Mouse (Mus musculus) neutrophil, adult 83 days (primary cell): ENCODE results near the gene Ppp1r1a. TPM values are rescaled to one million over a fixed set of nuclear protein-coding genes. Genes with fewer than 3 reads are reported as not detected.

Experiments
- total RNA-seq, 2 experiments: library from RNA; stranded (reverse); gene quantifications; one replicate each; pipeline ENCODE4 v1.2.4; 2023

The Ppp1r1a gene
- total RNA-seq: not detected

DNA sequence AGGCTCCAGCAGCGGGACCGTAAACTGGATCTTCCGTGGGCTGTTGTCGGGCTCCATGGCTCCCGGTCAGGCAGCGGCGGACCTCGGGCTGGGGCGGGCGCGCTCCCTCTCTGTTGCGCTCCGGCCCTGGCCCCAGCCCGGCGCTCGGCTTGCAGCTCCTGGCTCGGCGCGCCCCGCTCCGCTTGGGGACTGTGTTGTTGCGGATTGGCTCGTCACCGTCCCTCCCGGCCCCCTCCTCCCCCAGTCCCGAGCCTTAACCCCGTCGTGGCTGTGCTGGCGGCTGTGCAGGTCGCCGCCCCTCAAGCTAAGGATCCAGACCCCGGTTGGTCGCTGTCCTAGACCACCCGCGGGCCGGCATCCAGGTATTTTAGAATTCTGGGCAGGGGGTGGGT lies at the start of gene Ppp1r1a:
Gene Ppp1r1a, minus strand, starts transcription at position 182 of the 392 bp plus-strand sequence.

DNA sequence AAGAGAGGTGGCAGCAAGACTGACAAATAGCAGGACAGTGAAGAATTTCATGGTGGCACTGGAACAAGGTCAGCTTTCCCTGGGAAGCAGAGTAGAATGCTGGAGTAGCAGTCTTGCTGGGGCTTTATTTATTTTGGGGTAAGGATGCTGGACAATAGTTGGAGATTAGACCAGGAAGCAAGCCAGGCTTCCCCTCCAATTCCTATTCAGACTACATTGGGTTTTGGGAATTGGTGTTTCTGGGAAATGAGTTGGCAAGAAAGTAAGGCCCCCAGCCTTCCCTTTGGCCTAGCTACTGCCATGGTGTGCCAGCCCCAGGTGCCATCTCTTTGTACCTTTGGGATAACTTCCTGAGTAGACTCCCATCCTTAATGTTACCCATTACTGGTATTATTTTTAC lies 27.2 kb upstream of the Ppp1r1a start, which contains the start of gene Glycam1:
Gene Glycam1, minus strand, starts transcription at position 101 of the 400 bp plus-strand sequence.

DNA sequence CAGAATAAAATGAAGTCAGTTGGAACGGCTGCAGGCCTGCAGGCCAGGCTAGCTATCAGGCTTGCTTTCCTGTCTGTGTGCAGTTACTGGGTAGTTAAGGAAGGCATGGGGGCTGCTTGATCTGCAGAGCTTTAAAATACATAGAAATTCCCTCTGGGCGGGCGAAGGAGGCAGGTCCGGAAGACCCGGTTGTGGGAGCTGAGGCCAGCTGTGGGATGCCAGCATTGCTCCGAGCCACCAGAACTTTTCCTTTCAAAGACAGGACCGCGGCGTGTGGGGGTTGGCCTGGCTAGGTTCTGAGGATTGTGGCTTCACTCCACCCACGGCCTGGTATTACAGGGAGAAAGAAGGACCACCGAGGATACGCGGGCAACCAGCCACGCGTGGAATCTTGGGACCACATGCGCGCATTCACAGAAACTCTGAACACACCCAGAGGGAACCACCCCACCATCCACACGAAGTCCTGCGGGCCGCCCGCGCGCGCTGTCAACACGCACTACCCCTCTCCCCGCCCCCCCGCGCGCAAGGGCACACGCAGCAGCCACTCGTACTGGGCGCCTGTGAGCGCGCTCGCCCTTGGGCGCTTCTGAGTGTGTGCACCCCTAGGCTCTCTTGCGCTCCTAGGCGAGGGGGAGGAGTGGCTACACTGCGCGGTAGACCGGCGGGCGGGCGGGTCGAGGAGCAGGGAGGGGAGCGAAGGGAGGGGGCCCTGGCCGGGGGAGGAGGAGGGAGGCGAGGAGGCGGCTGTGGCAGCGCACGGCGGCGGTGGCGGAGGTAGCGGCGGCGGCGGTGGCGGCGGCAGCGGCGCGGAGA lies 35.2 kb downstream of the Ppp1r1a start, which contains the start of gene Pde1b:
Gene Pde1b, plus strand, starts transcription at position 600 of the 816 bp plus-strand sequence.

Other genes starting within 250 kb of the Ppp1r1a start
- gene Gpr84, start 227.4 kb downstream of the Ppp1r1a start, total RNA-seq: 10 to 100 TPM; 19.3 to 19.9 TPM
- 10 to 100 TPM; 28.0 to 33.3 TPM for gene Zfp385a, start 197.9 kb downstream of the Ppp1r1a start, total RNA-seq
- 10 to 100 TPM; 18.4 to 24.1 TPM for gene Itga5, start 171.2 kb downstream of the Ppp1r1a start, total RNA-seq
- 1 to 10 TPM in 1 of 2 experiments, under 1 TPM in 1; 0.95 to 1.3 TPM for gene Gtsf1, start 107.5 kb downstream of the Ppp1r1a start, total RNA-seq
- not detected for gene Gtsf2, start 89.5 kb downstream of the Ppp1r1a start, total RNA-seq
- gene Nckap1l, start 84.2 kb downstream of the Ppp1r1a start, total RNA-seq: 100 to 1,000 TPM; 274 to 296 TPM
- gene Pde1b, start 35.0 kb downstream of the Ppp1r1a start, total RNA-seq: 10 to 100 TPM; 61.1 to 71.5 TPM
- gene Glycam1, start 27.1 kb upstream of the Ppp1r1a start, total RNA-seq: not detected
- not detected for gene Mucl1, start 217.5 kb upstream of the Ppp1r1a start, total RNA-seq